Mouse (Mus musculus) kidney, adult 2 months (tissue): ENCODE data around the gene Abhd8. TPM values are rescaled to one million over a fixed set of nuclear protein-coding genes. Genes with fewer than 3 reads are reported as not detected.

Experiments
- DNase-seq: peaks from one replicate; pipeline ENCODE4 v3.0.0; 2021
- H3K27ac ChIP-seq: fragments of 200-500 bp; 2 replicates; pipeline ENCODE4 v1.5.1; 2012; ENCODE audit warnings: low read depth, low read length, control low read depth, inconsistent platforms; ENCODE audit not compliant: insufficient read depth
- H3K27me3 ChIP-seq: fragments of 200-500 bp; replicated peaks from 2 replicates; pipeline ENCODE4 v1.6.1; 2012; ENCODE audit warnings: mild to moderate bottlenecking, moderate library complexity, low read length, inconsistent platforms; ENCODE audit not compliant: control insufficient read depth, insufficient read depth
- H3K36me3 ChIP-seq: fragments of 200-500 bp; 2 replicates; pipeline ENCODE4 v1.6.1; 2012; ENCODE audit warnings: mild to moderate bottlenecking, moderate library complexity, low read length, inconsistent platforms; ENCODE audit not compliant: control insufficient read depth, insufficient read depth
- H3K4me1 ChIP-seq: fragments of 200-500 bp; 2 replicates; pipeline ENCODE4 v1.6.1; 2011; ENCODE audit warnings: low read length; ENCODE audit not compliant: control insufficient read depth, insufficient read depth
- H3K4me3 ChIP-seq: fragments of 200-500 bp; 2 replicates; pipeline ENCODE4 v1.5.1; 2011; ENCODE audit warnings: mild to moderate bottlenecking, low read depth, low read length, control low read depth; ENCODE audit not compliant: insufficient read depth
- CTCF ChIP-seq: fragments of 200-500 bp; conservative IDR thresholded peaks from 2 replicates; pipeline ENCODE4 v1.5.1; 2011; ENCODE audit warnings: low read depth, mild to moderate bottlenecking, control low read depth, low read length, moderate library complexity, mixed read lengths; ENCODE audit not compliant: insufficient read depth, insufficient read length
- POLR2A ChIP-seq: fragments of 200-500 bp; IDR thresholded peaks from one replicate; pipeline ENCODE4 v1.6.1; 2011; ENCODE audit warnings: low read depth, low read length, control low read depth
- WGBS: fragments of 180-500 bp; shearing (Covaris S2); methylation state at CpG from one replicate; pipeline ENCODE4 v1.1.7; 2018; 5-methylcytosine and 5-hydroxymethylcytosine counted together
- polyA plus RNA-seq: library from polyadenylated mRNA; depleted of rRNA; stranded (reverse); fragments of >200 nt; gene quantifications from 2 replicates; pipeline ENCODE4 v1.2.3, GENCODE M21; 2012

Gene Abhd8
- polyA plus RNA-seq, 1 experiment = 29.8 TPM

DNA sequence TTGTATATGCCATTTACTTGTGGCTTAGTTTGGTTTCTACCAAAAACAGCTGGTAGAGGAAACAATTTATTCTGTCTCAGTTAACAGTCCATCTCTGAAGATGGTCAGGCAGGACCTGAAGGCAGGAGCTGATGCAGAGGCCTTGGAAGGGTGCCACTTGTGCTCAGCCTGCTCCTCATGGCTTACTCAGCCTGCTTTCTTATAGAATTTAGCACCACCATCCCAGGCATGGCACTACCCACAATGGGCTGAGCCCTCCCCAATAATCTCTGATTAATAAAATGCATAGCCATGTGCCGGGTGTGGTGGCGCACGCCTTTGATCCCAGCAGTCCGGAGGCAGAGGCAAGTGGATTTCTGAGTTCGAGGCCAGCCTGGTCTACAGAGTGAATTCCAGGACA is 2.7 kb upstream of the Abhd8 start:
- TF ChIP-seq POLR2A = no peak
- no peak for TF ChIP-seq CTCF
- WGBS = 95% methylated on average over 5 of the region's 5 CpGs
- H3K4me1 ChIP-seq = peaks cover 17% of the 10 kb centered on the region; the same call in 1 of the 2 replicates

GRCm38 (mm10) chr8:71465733-71466132 is 2.3 kb upstream of the Abhd8 start:
- H3K4me1 ChIP-seq = peaks cover 17% of the 10 kb centered on the region; the same call in 1 of the 2 replicates
- 56% methylated on average over 8 of the region's 8 CpGs for WGBS
- DNase-seq = no peak
- H3K27ac ChIP-seq = no peak overlapping the region
- no peaks in the 10 kb centered on the region for H3K27me3 ChIP-seq
- TF ChIP-seq CTCF = no peak
- TF ChIP-seq POLR2A = no peak
- no peak overlapping the region for H3K4me3 ChIP-seq
- no peaks in the 10 kb centered on the region for H3K36me3 ChIP-seq

More for the DNA sequence above, 2.7 kb upstream of the Abhd8 start:
- no peak for DNase-seq
- Histone ChIP-seq H3K4me3 (no peak overlapping the region), H3K36me3 (no peaks in the 10 kb centered on the region), H3K27ac (no peak overlapping the region), H3K27me3 (no peaks in the 10 kb centered on the region)

GRCm38 (mm10) chr8:71464513-71465500 is 1.4 kb upstream of the Abhd8 start, which contains the start of gene Mrpl34:
Mrpl34 (plus strand) TSS chr8:71464959.
- peak within 1 kb of the TSS; percentile 62 for H3K4me3 ChIP-seq
- H3K27me3 ChIP-seq = no peaks in the 10 kb centered on the region
- TF ChIP-seq CTCF = peak; percentile 94
- TF ChIP-seq POLR2A = peak; percentile 27
- WGBS = under 1% methylated on average over 59 of the region's 59 CpGs
- peaks cover 14% of the 10 kb centered on the region; the same call in 1 of the 2 replicates for H3K4me1 ChIP-seq
- peak within 1 kb of the TSS; percentile 79 for H3K27ac ChIP-seq
- no peaks in the 10 kb centered on the region for H3K36me3 ChIP-seq
- DNase-seq = peak; percentile 100

DNA sequence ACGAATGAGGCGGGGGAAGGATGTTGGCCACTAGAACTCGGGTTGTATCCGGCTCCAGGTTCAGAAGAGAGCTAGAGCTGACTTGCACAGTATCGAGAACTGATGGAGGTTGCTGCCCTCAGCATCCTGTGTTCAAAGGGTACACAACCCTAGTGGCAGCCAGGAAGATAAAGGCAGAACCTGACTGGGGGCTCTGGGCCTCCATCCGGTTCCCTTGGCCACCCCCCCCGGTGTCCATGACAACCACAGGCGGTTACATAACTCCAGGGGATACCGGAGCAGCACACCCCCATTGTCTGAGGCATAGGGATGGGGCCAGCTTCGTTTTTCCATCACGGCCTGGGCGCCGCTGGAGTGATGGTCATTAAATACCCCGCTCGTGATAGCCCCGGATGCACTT is 669 bp downstream of the Abhd8 start:
- 11% methylated on average over 16 of the region's 16 CpGs for WGBS
- H3K36me3 ChIP-seq = no peaks in the 10 kb centered on the region
- H3K27ac ChIP-seq = no peak overlapping the region
- peaks cover 14% of the 10 kb centered on the region; the same call in 1 of the 2 replicates for H3K4me1 ChIP-seq
- peak; percentile 48 for DNase-seq
- TF ChIP-seq POLR2A (no peak), CTCF (no peak)
- H3K4me3 ChIP-seq = peak overlapping the region; percentile 60
- H3K27me3 ChIP-seq = no peaks in the 10 kb centered on the region

GRCm38 (mm10) chr8:71462191-71462590 is 1.3 kb downstream of the Abhd8 start:
- Histone ChIP-seq H3K27me3 (no peaks in the 10 kb centered on the region), H3K36me3 (no peaks in the 10 kb centered on the region), H3K27ac (no peak overlapping the region), H3K4me3 (no peak overlapping the region), H3K4me1 (peaks cover 14% of the 10 kb centered on the region; the same call in 1 of the 2 replicates)
- no peak for TF ChIP-seq POLR2A
- TF ChIP-seq CTCF = no peak
- WGBS = 77% methylated on average over 4 of the region's 4 CpGs
- no peak for DNase-seq

GRCm38 (mm10) chr8:71461152-71461840 is 2.2 kb downstream of the Abhd8 start:
- Histone ChIP-seq H3K4me1 (peaks cover 14% of the 10 kb centered on the region; the same call in 1 of the 2 replicates), H3K36me3 (no peaks in the 10 kb centered on the region), H3K27me3 (no peaks in the 10 kb centered on the region), H3K4me3 (no peak overlapping the region), H3K27ac (no peak overlapping the region)
- WGBS = 91% methylated on average over 47 of the region's 47 CpGs
- TF ChIP-seq POLR2A (no peak), CTCF (no peak)
- no peak for DNase-seq
